Mouse (Mus musculus) liver, embryonic 14.5 days (tissue): ENCODE data around the gene Gm5934. TPM values are rescaled to one million over a fixed set of nuclear protein-coding genes. Genes with fewer than 3 reads are reported as not detected.
"Not testable (repeated sequence)": the region's sequence is repeated elsewhere in the genome, so short reads cannot be mapped to it uniquely, and the experiment has no call there.

Source experiments
- ATAC-seq: fragments of 200-750 bp; cut with Nextera tagmentation; 2 replicates; pipeline ENCODE4 v1.8.0; 2017; ENCODE audit warnings: moderate number of reproducible peaks, mild to moderate bottlenecking, moderate library complexity; ENCODE audit not compliant: insufficient read depth
- DNase-seq, 3 experiments: peaks; one replicate each; pipeline ENCODE4 v3.0.0-alpha.2; 2012 to 2013; ENCODE audit warnings: low read depth in 3 of 3, low spot score in 3 of 3
- H3K27ac ChIP-seq: fragments of 300-500 bp; sonication (generic); 2 replicates; pipeline ENCODE4 v1.5.1; 2014; ENCODE audit warnings: moderate library complexity, mild to moderate bottlenecking, control low read depth, inconsistent platforms
- H3K27me3 ChIP-seq: fragments of 300-500 bp; sonication (generic); 2 replicates; pipeline ENCODE4 v1.6.1; 2014; ENCODE audit warnings: mild to moderate bottlenecking, low read length, moderate library complexity; ENCODE audit not compliant: control insufficient read depth, insufficient read depth
- H3K36me3 ChIP-seq: fragments of 300-500 bp; sonication (generic); replicated peaks from 2 replicates; pipeline ENCODE4 v1.6.1; 2014; ENCODE audit warnings: low read depth; ENCODE audit not compliant: control insufficient read depth, insufficient read depth
- H3K4me1 ChIP-seq, 2 experiments: fragments of 200-500 bp in 1 of 2; fragments of 300-500 bp in 1 of 2; sonication (generic) in 1 of 2; replicated peaks; 2 replicates each; pipeline ENCODE4 v1.6.1; 2012 to 2014; ENCODE audit warnings: antibody characterized with exemption in 1 of 2, inconsistent platforms in 1 of 2, low read length in 1 of 2; ENCODE audit not compliant: control insufficient read depth in 2 of 2, insufficient read depth in 2 of 2
- H3K4me2 ChIP-seq: fragments of 300-500 bp; sonication (generic); 2 replicates; pipeline ENCODE4 v1.6.1; 2014; ENCODE audit warnings: low read depth, mild to moderate bottlenecking, control low read depth, moderate library complexity
- H3K4me3 ChIP-seq, 2 experiments: fragments of 200-500 bp in 1 of 2; fragments of 300-500 bp in 1 of 2; sonication (generic) in 1 of 2; 2 replicates each; pipeline ENCODE4 v1.5.1; 2012 to 2014; ENCODE audit warnings: low read depth in 2 of 2, low read length in 2 of 2, mild to moderate bottlenecking in 2 of 2, control low read depth in 1 of 2, inconsistent platforms in 1 of 2, moderate library complexity in 1 of 2; ENCODE audit not compliant: insufficient read depth in 1 of 2
- H3K9ac ChIP-seq: fragments of 300-500 bp; sonication (generic); replicated peaks from 2 replicates; pipeline ENCODE4 v1.6.1; 2014; ENCODE audit warnings: mild to moderate bottlenecking, control low read depth, moderate library complexity
- H3K9me3 ChIP-seq: fragments of 300-500 bp; sonication (generic); 2 replicates; pipeline ENCODE4 v1.6.1; 2016; ENCODE audit warnings: low read length, mixed read lengths; ENCODE audit not compliant: control insufficient read depth
- WGBS: fragments of 180-500 bp; shearing (Covaris S2); extraction: QIAGEN DNeasy Blood & Tissue Kit; methylation state at CpG from one replicate; pipeline ENCODE4 v1.1.7; 2014; ENCODE audit not compliant: insufficient replicate concordance; 5-methylcytosine and 5-hydroxymethylcytosine counted together
- polyA plus RNA-seq, 2 experiments: library from polyadenylated mRNA; depleted of rRNA in 1 of 2; stranded (reverse) in 1 of 2; unstranded in 1 of 2; fragments of >200 nt; fragmentation: Nextera tagmentation in 1 of 2; extraction: Ambion mirVana in 1 of 2; gene quantifications; 2 replicates each; pipeline versions ENCODE4 v1.2.1 to v1.2.3; 2012 to 2014

Gene Gm5934
- not detected in 2 replicates for polyA plus RNA-seq (2012; rRNA removed)
- polyA plus RNA-seq (2014; fragmentation: Nextera tagmentation; extraction: Ambion mirVana): not detected in 2 replicates

- H3K4me2 ChIP-seq, H3K27me3 ChIP-seq, H3K9ac ChIP-seq, H3K27ac ChIP-seq, DNase-seq, H3K4me3 ChIP-seq, ATAC-seq, H3K4me1 ChIP-seq, H3K36me3 ChIP-seq, H3K9me3 ChIP-seq: not testable (repeated sequence)
- WGBS: 45% methylated on average over 5 of the region's 5 CpGs
Measured at GRCm38 (mm10) chrX:24500660-24501059, at the start of gene Gm5934. Gene Gm5934 (minus strand): TSS chrX:24500760.

Other genes starting within 250 kb of the Gm5934 start
- not detected in 2 replicates for gene Gm4297, start 74.1 kb upstream of the Gm5934 start, polyA plus RNA-seq (2012; rRNA removed)
- not detected in 2 replicates for gene Gm4297, start 74.1 kb upstream of the Gm5934 start, polyA plus RNA-seq (2014; fragmentation: Nextera tagmentation; extraction: Ambion mirVana)